Mouse (Mus musculus): Measurements from ENCODE around the gene Mettl27. TPM values are rescaled to one million over a fixed set of nuclear protein-coding genes. Genes with fewer than 3 reads are reported as not detected.

Gene Mettl27
- total and polyA plus RNA-seq, 2 experiments: 13.5 to 30.0 TPM

DNA sequence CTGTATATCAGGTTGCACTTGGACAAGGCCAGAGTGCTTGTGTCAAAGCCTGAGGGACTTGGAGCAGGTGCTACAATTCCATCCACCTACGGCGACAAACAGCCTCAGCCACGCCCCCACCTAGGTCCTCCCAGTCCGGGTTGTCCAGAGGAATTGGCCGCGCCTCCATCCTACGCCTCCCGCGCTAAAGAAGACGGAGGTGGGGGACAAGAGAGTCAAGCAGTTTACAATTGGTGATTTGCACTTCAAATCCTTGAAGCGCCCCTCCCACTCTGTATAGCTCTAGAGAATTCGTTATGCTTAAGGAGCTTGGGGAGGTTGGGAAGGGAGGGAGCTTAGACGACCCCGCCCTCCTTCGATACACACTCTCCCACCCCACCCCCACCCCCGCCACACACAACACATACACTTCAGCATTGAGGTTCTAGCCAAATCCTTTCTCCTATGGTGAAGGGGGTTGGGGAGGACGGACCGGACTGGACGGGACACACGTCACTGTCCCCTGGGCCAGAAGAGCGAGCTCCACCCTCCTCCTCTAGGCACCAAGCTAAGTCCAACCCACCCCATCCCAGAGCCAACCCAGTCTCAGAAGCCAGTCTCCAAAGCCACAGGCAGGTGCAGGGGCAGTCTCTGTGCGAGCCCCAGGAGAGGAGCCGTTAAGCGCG, 53.6 kb downstream of the Mettl27 start, which contains the start of gene Cldn3:
Gene Cldn3, plus strand, starts transcription at position 582 of the 665 bp plus-strand sequence.
- Histone ChIP-seq H3K36me3 (ENCODE audit: control insufficient read depth, insufficient read depth, low read length) (no peaks in the 10 kb centered on the region), H3K79me2 (ENCODE audit: control insufficient read depth, insufficient read depth, low read length) (peaks cover 17% of the 10 kb centered on the region; the same call in 1 of the 2 replicates), H3K4me1 (ENCODE audit: control insufficient read depth, insufficient read depth, low read length) (peaks cover 26% of the 10 kb centered on the region), H3K4me3 (ENCODE audit: insufficient read depth, low read depth, low read length) (peak within 1 kb of the TSS; percentile 94), H3K9ac (ENCODE audit: low read depth, low read length) (peak within 1 kb of the TSS; percentile 85), H3K27me3 (ENCODE audit: control insufficient read depth, insufficient read depth, low read length) (no peaks in the 10 kb centered on the region), H3K27ac (replicated peaks; ENCODE audit: insufficient read depth, low read depth, low read length) (peak within 1 kb of the TSS; percentile 84)
- TF ChIP-seq CTCF (IDR thresholded peaks at IDR 0.05; ENCODE audit: low read depth, low read length) (no peak), POLR2A (IDR thresholded peaks at IDR 0.05; ENCODE audit: extremely low read depth, insufficient read depth, low read length) (peak; percentile 99)
- WGBS: 2% methylated on average over 25 of the region's 25 CpGs
- peak; percentile 99 for DNase-seq (ENCODE audit: extremely low read depth, low read depth, low spot score)

DNA sequence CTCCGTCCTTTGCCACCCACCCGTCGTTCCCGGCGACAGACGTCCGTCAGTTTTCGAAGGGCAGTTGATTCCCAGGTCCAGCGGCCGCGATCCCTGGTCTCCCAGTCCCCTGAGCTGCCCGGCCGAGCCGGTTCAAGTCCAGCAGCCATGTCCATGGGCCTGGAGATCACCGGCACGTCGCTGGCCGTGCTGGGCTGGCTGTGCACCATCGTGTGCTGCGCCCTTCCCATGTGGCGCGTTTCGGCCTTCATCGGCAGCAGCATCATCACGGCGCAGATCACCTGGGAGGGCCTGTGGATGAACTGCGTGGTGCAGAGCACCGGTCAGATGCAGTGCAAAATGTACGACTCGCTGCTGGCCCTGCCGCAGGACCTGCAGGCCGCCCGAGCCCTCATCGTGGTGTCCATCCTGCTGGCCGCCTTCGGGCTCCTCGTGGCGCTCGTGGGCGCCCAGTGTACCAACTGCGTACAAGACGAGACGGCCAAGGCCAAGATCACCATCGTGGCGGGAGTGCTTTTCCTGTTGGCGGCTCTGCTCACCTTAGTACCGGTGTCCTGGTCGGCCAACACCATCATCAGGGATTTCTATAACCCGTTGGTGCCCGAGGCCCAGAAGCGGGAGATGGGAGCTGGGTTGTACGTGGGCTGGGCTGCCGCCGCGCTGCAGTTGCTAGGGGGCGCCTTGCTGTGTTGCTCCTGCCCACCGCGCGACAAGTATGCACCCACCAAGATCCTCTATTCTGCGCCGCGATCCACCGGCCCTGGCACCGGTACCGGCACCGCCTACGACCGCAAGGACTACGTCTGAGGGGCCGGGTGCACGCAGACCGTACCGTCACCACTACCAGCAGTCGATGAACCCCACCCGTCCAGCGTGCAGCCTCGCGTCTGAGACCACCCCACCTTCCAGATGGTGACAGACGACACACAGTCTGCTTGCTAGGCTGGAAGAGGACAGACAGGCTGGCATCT, 54.4 kb downstream of the Mettl27 start:
- no peaks in the 10 kb centered on the region for H3K36me3 ChIP-seq (ENCODE audit: control insufficient read depth, insufficient read depth, low read length)
- peak overlapping the region; percentile 84 for H3K27ac ChIP-seq (replicated peaks; ENCODE audit: insufficient read depth, low read depth, low read length)
- peaks cover 17% of the 10 kb centered on the region; the same call in 1 of the 2 replicates for H3K79me2 ChIP-seq (ENCODE audit: control insufficient read depth, insufficient read depth, low read length)
- H3K27me3 ChIP-seq (ENCODE audit: control insufficient read depth, insufficient read depth, low read length): no peaks in the 10 kb centered on the region
- TF ChIP-seq CTCF (IDR thresholded peaks at IDR 0.05; ENCODE audit: low read depth, low read length): peak; percentile 21; the same call in 1 of the 2 replicates
- TF ChIP-seq POLR2A (IDR thresholded peaks at IDR 0.05; ENCODE audit: extremely low read depth, insufficient read depth, low read length): no peak
- WGBS: 3% methylated on average over 79 of the region's 79 CpGs
- H3K4me1 ChIP-seq (ENCODE audit: control insufficient read depth, insufficient read depth, low read length): peaks cover 23% of the 10 kb centered on the region
- peak overlapping the region; percentile 85 for H3K9ac ChIP-seq (ENCODE audit: low read depth, low read length)
- H3K4me3 ChIP-seq (ENCODE audit: insufficient read depth, low read depth, low read length): peak overlapping the region; percentile 94
- peak; percentile 40 for DNase-seq (ENCODE audit: extremely low read depth, low read depth, low spot score)

DNA sequence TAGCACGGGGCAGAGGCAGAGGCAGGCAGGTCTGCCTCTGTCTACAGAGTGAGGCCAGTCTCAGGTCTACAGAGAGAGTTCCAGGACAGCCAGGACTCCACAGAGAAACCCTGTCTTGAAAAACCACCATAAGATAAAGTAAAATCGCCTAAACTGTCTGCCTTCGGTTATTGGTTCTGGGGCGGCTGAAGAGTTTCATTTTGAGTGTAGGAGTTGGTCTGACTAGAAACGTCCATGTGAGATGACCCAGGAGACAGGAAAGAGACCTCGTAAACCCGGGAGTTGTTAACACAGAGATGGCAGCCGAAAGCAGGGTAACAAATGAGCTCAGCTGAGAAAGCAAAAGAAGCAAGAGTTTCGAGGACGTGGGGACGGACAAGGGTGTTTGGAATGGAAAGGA, 57.0 kb downstream of the Mettl27 start:
- H3K79me2 ChIP-seq (ENCODE audit: control insufficient read depth, insufficient read depth, low read length): peaks cover 17% of the 10 kb centered on the region; the same call in 1 of the 2 replicates
- 36% methylated on average over 11 of the region's 11 CpGs for WGBS
- peak overlapping the region; percentile 81 for H3K27ac ChIP-seq (replicated peaks; ENCODE audit: insufficient read depth, low read depth, low read length)
- H3K27me3 ChIP-seq (ENCODE audit: control insufficient read depth, insufficient read depth, low read length): no peaks in the 10 kb centered on the region
- peaks cover 19% of the 10 kb centered on the region for H3K4me1 ChIP-seq (ENCODE audit: control insufficient read depth, insufficient read depth, low read length)
- no peak overlapping the region for H3K4me3 ChIP-seq (ENCODE audit: insufficient read depth, low read depth, low read length)
- no peaks in the 10 kb centered on the region for H3K36me3 ChIP-seq (ENCODE audit: control insufficient read depth, insufficient read depth, low read length)
- TF ChIP-seq POLR2A (IDR thresholded peaks at IDR 0.05; ENCODE audit: extremely low read depth, insufficient read depth, low read length) (no peak), CTCF (IDR thresholded peaks at IDR 0.05; ENCODE audit: low read depth, low read length) (no peak)
- peak; percentile 36 for DNase-seq (ENCODE audit: extremely low read depth, low read depth, low spot score)
- peak overlapping the region; percentile 44 for H3K9ac ChIP-seq (ENCODE audit: low read depth, low read length)

DNA sequence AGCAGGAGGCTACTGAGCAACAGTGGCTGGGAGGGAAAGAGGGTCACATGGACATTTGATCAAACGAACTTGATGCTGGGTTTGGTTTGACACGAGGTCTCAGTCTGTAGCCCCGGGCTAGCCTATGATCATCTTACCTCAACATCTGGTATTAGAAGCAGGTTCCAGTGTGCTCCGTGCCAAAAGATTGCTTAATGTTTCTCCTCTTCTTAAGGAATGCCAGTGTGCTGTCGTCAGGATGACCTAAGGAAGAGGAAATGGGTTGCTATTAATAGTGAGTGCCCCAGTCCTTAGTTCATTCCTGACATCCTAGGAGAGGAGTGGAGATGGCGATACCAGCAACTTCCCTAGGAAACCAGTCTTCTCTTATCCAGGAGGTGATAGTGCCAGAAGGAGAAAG, 57.6 kb downstream of the Mettl27 start:
- TF ChIP-seq POLR2A (IDR thresholded peaks at IDR 0.05; ENCODE audit: extremely low read depth, insufficient read depth, low read length) (no peak), CTCF (IDR thresholded peaks at IDR 0.05; ENCODE audit: low read depth, low read length) (no peak)
- peaks cover 17% of the 10 kb centered on the region; the same call in 1 of the 2 replicates for H3K79me2 ChIP-seq (ENCODE audit: control insufficient read depth, insufficient read depth, low read length)
- H3K4me1 ChIP-seq (ENCODE audit: control insufficient read depth, insufficient read depth, low read length): peaks cover 16% of the 10 kb centered on the region
- no peaks in the 10 kb centered on the region for H3K36me3 ChIP-seq (ENCODE audit: control insufficient read depth, insufficient read depth, low read length)
- DNase-seq (ENCODE audit: extremely low read depth, low read depth, low spot score): peak; percentile 55
- H3K27me3 ChIP-seq (ENCODE audit: control insufficient read depth, insufficient read depth, low read length): no peaks in the 10 kb centered on the region
- no peak overlapping the region for H3K4me3 ChIP-seq (ENCODE audit: insufficient read depth, low read depth, low read length)
- no peak overlapping the region for H3K9ac ChIP-seq (ENCODE audit: low read depth, low read length)
- 20% methylated on average over 6 of the region's 6 CpGs for WGBS
- peak overlapping the region; percentile 81; the same call in 1 of the 2 replicates for H3K27ac ChIP-seq (replicated peaks; ENCODE audit: insufficient read depth, low read depth, low read length)

Other genes with a start within 250 kb of the Mettl27 start
- gene Limk1, start 243.8 kb upstream of the Mettl27 start, total RNA-seq (2014; rRNA removed): 0.83 and 1.1 TPM in 2 replicates
- gene Limk1, start 243.8 kb upstream of the Mettl27 start, polyA plus RNA-seq (2012; rRNA removed): 2.1 and 2.7 TPM in 2 replicates
- 0.37 and 0.60 TPM in 2 replicates for gene Eln, start 185.0 kb upstream of the Mettl27 start, total RNA-seq (2014; rRNA removed)
- 4.0 and 5.2 TPM in 2 replicates for gene Eln, start 185.0 kb upstream of the Mettl27 start, polyA plus RNA-seq (2012; rRNA removed)
- not detected in 2 replicates for gene Tmem270, start 25.6 kb upstream of the Mettl27 start, total RNA-seq (2014; rRNA removed)
- gene Tmem270, start 25.6 kb upstream of the Mettl27 start, polyA plus RNA-seq (2012; rRNA removed): not detected in 2 replicates
- gene Cldn13, start 16.8 kb upstream of the Mettl27 start, total RNA-seq (2014; rRNA removed): not detected in 2 replicates
- gene Cldn13, start 16.8 kb upstream of the Mettl27 start, polyA plus RNA-seq (2012; rRNA removed): not detected in 2 replicates
- 0.09 and 0.13 TPM in 2 replicates for gene Cldn4, start 14.6 kb downstream of the Mettl27 start, total RNA-seq (2014; rRNA removed)
- gene Cldn4, start 14.6 kb downstream of the Mettl27 start, polyA plus RNA-seq (2012; rRNA removed): 0.09 and 0.36 TPM in 2 replicates
- 49.9 and 86.6 TPM in 2 replicates for gene Cldn3, start 53.8 kb downstream of the Mettl27 start, total RNA-seq (2014; rRNA removed)
- gene Cldn3, start 53.8 kb downstream of the Mettl27 start, polyA plus RNA-seq (2012; rRNA removed): 290 and 291 TPM in 2 replicates
- gene Abhd11, start 76.8 kb downstream of the Mettl27 start, total RNA-seq (2014; rRNA removed): 35.9 and 38.1 TPM in 2 replicates
- 77.6 and 78.8 TPM in 2 replicates for gene Abhd11, start 76.8 kb downstream of the Mettl27 start, polyA plus RNA-seq (2012; rRNA removed)
- 0.09 and 0.13 TPM in 2 replicates for gene Stx1a, start 91.1 kb downstream of the Mettl27 start, total RNA-seq (2014; rRNA removed)
- gene Stx1a, start 91.1 kb downstream of the Mettl27 start, polyA plus RNA-seq (2012; rRNA removed): 1.1 and 1.3 TPM in 2 replicates
- 7.1 and 8.6 TPM in 2 replicates for gene Dnajc30, start 131.8 kb downstream of the Mettl27 start, total RNA-seq (2014; rRNA removed)
- 39.9 and 45.7 TPM in 2 replicates for gene Dnajc30, start 131.8 kb downstream of the Mettl27 start, polyA plus RNA-seq (2012; rRNA removed)
- gene Bud23, start 132.6 kb downstream of the Mettl27 start, total RNA-seq (2014; rRNA removed): 32.7 and 38.4 TPM in 2 replicates
- 50.9 and 51.7 TPM in 2 replicates for gene Bud23, start 132.6 kb downstream of the Mettl27 start, polyA plus RNA-seq (2012; rRNA removed)
- gene Vps37d, start 145.9 kb downstream of the Mettl27 start, total RNA-seq (2014; rRNA removed): 0.13 and 0.18 TPM in 2 replicates
- gene Vps37d, start 145.9 kb downstream of the Mettl27 start, polyA plus RNA-seq (2012; rRNA removed): 0.60 and 0.66 TPM in 2 replicates
- 198 and 237 TPM in 2 replicates for gene Mlxipl, start 157.5 kb downstream of the Mettl27 start, total RNA-seq (2014; rRNA removed)
- 444 and 617 TPM in 2 replicates for gene Mlxipl, start 157.5 kb downstream of the Mettl27 start, polyA plus RNA-seq (2012; rRNA removed)
- gene Tbl2, start 217.3 kb downstream of the Mettl27 start, total RNA-seq (2014; rRNA removed): 5.8 and 8.0 TPM in 2 replicates
- gene Tbl2, start 217.3 kb downstream of the Mettl27 start, polyA plus RNA-seq (2012; rRNA removed): 9.6 and 10.1 TPM in 2 replicates
- 10.5 and 11.9 TPM in 2 replicates for gene Bcl7b, start 235.9 kb downstream of the Mettl27 start, total RNA-seq (2014; rRNA removed)
- gene Bcl7b, start 235.9 kb downstream of the Mettl27 start, polyA plus RNA-seq (2012; rRNA removed): 17.6 and 20.2 TPM in 2 replicates

Data from liver, adult 2 months (tissue).